Mouse (Mus musculus) MEL (cell line): ENCODE results near the gene Rab3c. TPM values are rescaled to one million over a fixed set of nuclear protein-coding genes. Genes with fewer than 3 reads are reported as not detected.

Experiments
- DNase-seq: peaks from one replicate; pipeline ENCODE4 v3.0.0; 2011; ENCODE audit warnings: low read depth, low spot score
- H3K27ac ChIP-seq: 2 replicates; pipeline ENCODE4 v1.5.1; 2012; ENCODE audit warnings: low read depth, mild to moderate bottlenecking, control low read depth, low read length, moderate library complexity; ENCODE audit not compliant: control insufficient read depth
- H3K27me3 ChIP-seq, 2 experiments: fragments of 150-350 bp in 1 of 2; sonication (generic) in 1 of 2; 2 replicates each; pipeline ENCODE4 v1.6.1; 2012; ENCODE audit warnings: low read length in 2 of 2, mild to moderate bottlenecking in 2 of 2, improper control_type of control experiment in 1 of 2, moderate library complexity in 1 of 2; ENCODE audit not compliant: insufficient read depth in 2 of 2, control insufficient read depth in 1 of 2
- H3K36me3 ChIP-seq, 2 experiments: 2 replicates each; pipeline ENCODE4 v1.6.1; 2012 to 2014; ENCODE audit warnings: low read length in 2 of 2, improper control_type of control experiment in 1 of 2, inconsistent platforms in 1 of 2, mild to moderate bottlenecking in 1 of 2; ENCODE audit not compliant: insufficient read depth in 2 of 2, control insufficient read depth in 1 of 2
- H3K4me1 ChIP-seq, 2 experiments: fragments of 150-350 bp in 1 of 2; sonication (generic) in 1 of 2; 2 replicates each; pipeline ENCODE4 v1.6.1; 2012; ENCODE audit warnings: low read length in 2 of 2, improper control_type of control experiment in 1 of 2, mild to moderate bottlenecking in 1 of 2; ENCODE audit not compliant: insufficient read depth in 2 of 2, control insufficient read depth in 1 of 2
- H3K4me3 ChIP-seq, 2 experiments: fragments of 150-350 bp in 1 of 2; sonication (generic) in 1 of 2; 2 replicates each; pipeline ENCODE4 v1.5.1; 2012; ENCODE audit warnings: low read depth in 2 of 2, low read length in 2 of 2, mild to moderate bottlenecking in 2 of 2, moderate library complexity in 2 of 2, control low read depth in 1 of 2, improper control_type of control experiment in 1 of 2; ENCODE audit not compliant: control insufficient read depth in 1 of 2, insufficient read depth in 1 of 2
- H3K79me2 ChIP-seq: 2 replicates; pipeline ENCODE4 v1.6.1; 2012; ENCODE audit warnings: mild to moderate bottlenecking, low read length, moderate library complexity; ENCODE audit not compliant: control insufficient read depth, poor library complexity, insufficient read depth
- H3K9ac ChIP-seq: 2 replicates; pipeline ENCODE4 v1.6.1; 2012; ENCODE audit warnings: low read depth, mild to moderate bottlenecking, control low read depth, low read length, moderate library complexity; ENCODE audit not compliant: control insufficient read depth, poor library complexity, severe bottlenecking
- H3K9me3 ChIP-seq: fragments of 150-350 bp; sonication (generic); replicated peaks from 2 replicates; pipeline ENCODE4 v1.6.1; 2012; ENCODE audit warnings: mild to moderate bottlenecking, low read length, improper control_type of control experiment, moderate library complexity; ENCODE audit not compliant: insufficient read depth
- BHLHE40 ChIP-seq: IDR thresholded peaks from 2 replicates; pipeline ENCODE4 v1.6.1; 2012; ENCODE audit warnings: low read depth, mild to moderate bottlenecking, inconsistent platforms, low read length, improper control_type of control experiment, borderline replicate concordance
- CHD1 ChIP-seq: IDR thresholded peaks from 2 replicates; pipeline ENCODE4 v1.6.1; 2012; ENCODE audit warnings: low read depth, mild to moderate bottlenecking, inconsistent platforms, low read length, improper control_type of control experiment
- E2F4 ChIP-seq: IDR thresholded peaks from 2 replicates; pipeline ENCODE4 v1.6.1; 2011; ENCODE audit warnings: low read depth, low read length, improper control_type of control experiment, borderline replicate concordance
- ELF1 ChIP-seq: IDR thresholded peaks from 2 replicates; pipeline ENCODE4 v1.6.1; 2014; ENCODE audit warnings: low read depth, mild to moderate bottlenecking, inconsistent platforms, low read length, improper control_type of control experiment, moderate library complexity
- EP300 ChIP-seq, 2 experiments: IDR thresholded peaks; 2 replicates each; pipeline ENCODE4 v1.6.1; 2011; ENCODE audit warnings: improper control_type of control experiment in 2 of 2, low read length in 2 of 2, low read depth in 1 of 2, mild to moderate bottlenecking in 1 of 2
- ETS1 ChIP-seq: IDR thresholded peaks from 2 replicates; pipeline ENCODE4 v1.6.1; 2012; ENCODE audit warnings: low read depth, mild to moderate bottlenecking, inconsistent platforms, low read length, improper control_type of control experiment, moderate library complexity
- GATA1 ChIP-seq: IDR thresholded peaks from 2 replicates; pipeline ENCODE4 v1.6.1; 2011; ENCODE audit warnings: low read depth, low read length, improper control_type of control experiment
- HCFC1 ChIP-seq: IDR thresholded peaks from 2 replicates; pipeline ENCODE4 v1.6.1; 2012; ENCODE audit warnings: low read depth, mild to moderate bottlenecking, inconsistent platforms, low read length, improper control_type of control experiment, moderate library complexity
- JUND ChIP-seq: IDR thresholded peaks from 2 replicates; pipeline ENCODE4 v1.6.1; 2011; ENCODE audit warnings: low read depth, mild to moderate bottlenecking, improper control_type of control experiment, low read length
- MAX ChIP-seq: IDR thresholded peaks from 2 replicates; pipeline ENCODE4 v1.6.1; 2011; ENCODE audit warnings: low read length, improper control_type of control experiment
- MAZ ChIP-seq: IDR thresholded peaks from 2 replicates; pipeline ENCODE4 v1.6.1; 2012; ENCODE audit warnings: low read depth, mild to moderate bottlenecking, inconsistent platforms, low read length, improper control_type of control experiment
- MEF2A ChIP-seq: IDR thresholded peaks from 2 replicates; pipeline ENCODE4 v1.6.1; 2014; ENCODE audit warnings: low read depth, mild to moderate bottlenecking, inconsistent platforms, low read length, improper control_type of control experiment; ENCODE audit not compliant: poor library complexity, insufficient replicate concordance, severe bottlenecking; ENCODE audit errors: extremely low read depth
- MXI1 ChIP-seq: IDR thresholded peaks from 2 replicates; pipeline ENCODE4 v1.6.1; 2011; ENCODE audit warnings: mild to moderate bottlenecking, low read depth, low read length, improper control_type of control experiment
- NRF1 ChIP-seq: IDR thresholded peaks from 2 replicates; pipeline ENCODE4 v1.6.1; 2014; ENCODE audit warnings: low read depth, mild to moderate bottlenecking, inconsistent platforms, low read length, improper control_type of control experiment, moderate library complexity; ENCODE audit not compliant: poor library complexity, insufficient read depth, severe bottlenecking
- POLR2AphosphoS5 ChIP-seq: IDR thresholded peaks from 2 replicates; pipeline ENCODE4 v1.6.1; 2012; ENCODE audit warnings: low read depth, borderline replicate concordance, mild to moderate bottlenecking, inconsistent platforms, low read length, moderate library complexity, mixed read lengths
- RAD21 ChIP-seq: IDR thresholded peaks from 2 replicates; pipeline ENCODE4 v1.6.1; 2011; ENCODE audit warnings: mild to moderate bottlenecking, low read depth, low read length, improper control_type of control experiment
- RCOR1 ChIP-seq: IDR thresholded peaks from 2 replicates; pipeline ENCODE4 v1.6.1; 2012; ENCODE audit warnings: low read depth, mild to moderate bottlenecking, inconsistent platforms, low read length, improper control_type of control experiment
- SIN3A ChIP-seq: IDR thresholded peaks from 2 replicates; pipeline ENCODE4 v1.6.1; 2012; ENCODE audit warnings: low read length, improper control_type of control experiment, inconsistent platforms
- TAL1 ChIP-seq: IDR thresholded peaks from 2 replicates; pipeline ENCODE4 v1.6.1; 2012; ENCODE audit warnings: mild to moderate bottlenecking, inconsistent platforms, low read length, moderate library complexity, mixed read lengths
- TBP ChIP-seq: IDR thresholded peaks from 2 replicates; pipeline ENCODE4 v1.8.0; 2011; ENCODE audit warnings: low read depth, low read length, improper control_type of control experiment
- TCF12 ChIP-seq: IDR thresholded peaks from 2 replicates; pipeline ENCODE4 v1.6.1; 2014; ENCODE audit warnings: low read depth, mild to moderate bottlenecking, inconsistent platforms, low read length, improper control_type of control experiment, moderate library complexity
- UBTF ChIP-seq: IDR thresholded peaks from 2 replicates; pipeline ENCODE4 v1.6.1; 2012; ENCODE audit warnings: low read depth, mild to moderate bottlenecking, inconsistent platforms, low read length, improper control_type of control experiment, moderate library complexity, borderline replicate concordance; ENCODE audit not compliant: insufficient read depth
- USF1 ChIP-seq: IDR thresholded peaks from 2 replicates; pipeline ENCODE4 v1.6.1; 2014; ENCODE audit warnings: low read depth, mild to moderate bottlenecking, inconsistent platforms, low read length, improper control_type of control experiment, moderate library complexity
- USF2 ChIP-seq, 2 experiments: IDR thresholded peaks; 2 replicates each; pipeline ENCODE4 v1.6.1; 2011 to 2012; ENCODE audit warnings: improper control_type of control experiment in 2 of 2, low read length in 2 of 2, borderline replicate concordance in 1 of 2, inconsistent platforms in 1 of 2, low read depth in 1 of 2, mild to moderate bottlenecking in 1 of 2; ENCODE audit not compliant: insufficient read depth in 1 of 2
- ZC3H11A ChIP-seq: IDR thresholded peaks from 2 replicates; pipeline ENCODE4 v1.6.1; 2012; ENCODE audit warnings: low read depth, mild to moderate bottlenecking, inconsistent platforms, low read length, improper control_type of control experiment
- ZKSCAN1 ChIP-seq: IDR thresholded peaks from 2 replicates; pipeline ENCODE4 v1.6.1; 2012; ENCODE audit warnings: low read depth, mild to moderate bottlenecking, inconsistent platforms, low read length, improper control_type of control experiment, moderate library complexity
- ZMIZ1 ChIP-seq: IDR thresholded peaks from 2 replicates; pipeline ENCODE4 v1.6.1; 2012; ENCODE audit warnings: low read depth, mild to moderate bottlenecking, inconsistent platforms, low read length, improper control_type of control experiment, moderate library complexity
- ZNF384 ChIP-seq: IDR thresholded peaks from 2 replicates; pipeline ENCODE4 v1.6.1; 2012; ENCODE audit warnings: low read depth, mild to moderate bottlenecking, inconsistent platforms, low read length, improper control_type of control experiment
- polyA plus RNA-seq, 2 experiments: library from polyadenylated mRNA; stranded (reverse) in 1 of 2; unstranded in 1 of 2; fragments of >175 nt in 1 of 2; fragments of >200 nt in 1 of 2; gene quantifications; 2 replicates each; pipeline versions ENCODE4 v1.2.1 to v1.2.4; 2012; ENCODE audit warnings: low replicate concordance in 2 of 2, low read depth in 1 of 2; ENCODE audit not compliant: insufficient read length in 2 of 2, insufficient read depth in 1 of 2, missing spikeins in 1 of 2
- total RNA-seq: library from RNA; depleted of rRNA; stranded (reverse); fragments of 300-350 nt; gene quantifications from 2 replicates; pipeline ENCODE4 v1.2.3, GENCODE M21; 2012

Gene Rab3c
- total and polyA plus RNA-seq, 3 experiments: not detected

DNA sequence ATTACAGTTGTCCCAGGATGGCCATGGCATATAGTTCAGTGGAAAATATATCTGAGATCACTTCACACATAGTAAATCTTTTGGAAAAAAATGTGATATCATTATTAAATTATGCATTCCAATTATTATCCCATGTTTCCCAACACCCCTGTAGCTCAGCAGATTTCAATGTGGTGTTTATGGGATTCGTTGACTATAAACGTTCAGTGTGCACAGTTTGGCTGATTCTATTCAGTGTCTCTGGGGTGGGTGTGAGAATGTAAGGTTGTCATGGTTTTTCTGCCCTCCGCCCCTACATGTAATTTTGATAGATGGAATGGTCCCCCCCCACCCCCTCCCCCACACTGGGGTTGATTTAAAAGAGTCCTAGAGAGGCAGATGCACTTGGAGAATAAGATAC lies 242.3 kb downstream of the Rab3c start (continued):
- TF ChIP-seq MAZ (no peak), NRF1 (no peak)

DNA sequence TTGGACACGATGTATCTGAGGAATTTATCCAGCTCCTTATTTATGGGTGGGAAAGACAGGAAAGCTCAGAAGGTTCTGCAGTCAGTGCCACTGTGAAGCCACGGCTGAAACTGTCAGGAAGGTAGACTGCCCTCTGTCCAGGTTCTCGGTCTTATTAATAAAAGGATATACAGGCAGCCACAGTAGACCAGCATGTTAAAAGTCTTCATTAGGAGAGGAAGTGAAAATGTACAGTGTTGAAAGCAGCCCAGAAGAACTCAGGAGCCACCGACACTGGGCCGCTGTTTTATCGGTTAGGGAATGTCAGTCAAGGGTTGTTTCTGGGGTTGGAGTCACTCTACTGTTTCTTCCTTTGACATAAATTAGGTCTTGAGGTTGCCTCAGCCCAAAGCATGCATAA lies 245.9 kb downstream of the Rab3c start:
- H3K4me1 ChIP-seq: peaks cover 2 to 20% of the 10 kb centered on the region in 2 experiments; a peak in 3 of 4 replicates
- H3K36me3 ChIP-seq: peaks cover 0 to 4% of the 10 kb centered on the region in 2 experiments; a peak in 1 of 4 replicates
- H3K9me3 ChIP-seq: no peaks in the 10 kb centered on the region
- no peak for TF ChIP-seq BHLHE40
- TF ChIP-seq JUND: no peak
- no peak for TF ChIP-seq SIN3A
- no peak for TF ChIP-seq ETS1
- TF ChIP-seq HCFC1: no peak
- TF ChIP-seq MEF2A: no peak
- no peak for TF ChIP-seq MAX
- no peak overlapping the region for H3K27ac ChIP-seq
- DNase-seq: no peak
- H3K9ac ChIP-seq: no peak overlapping the region
- H3K79me2 ChIP-seq: no peaks in the 10 kb centered on the region
- H3K27me3 ChIP-seq: no peaks in the 10 kb centered on the region; a peak in 1 of 4 replicates
- H3K4me3 ChIP-seq: no peak overlapping the region

DNA sequence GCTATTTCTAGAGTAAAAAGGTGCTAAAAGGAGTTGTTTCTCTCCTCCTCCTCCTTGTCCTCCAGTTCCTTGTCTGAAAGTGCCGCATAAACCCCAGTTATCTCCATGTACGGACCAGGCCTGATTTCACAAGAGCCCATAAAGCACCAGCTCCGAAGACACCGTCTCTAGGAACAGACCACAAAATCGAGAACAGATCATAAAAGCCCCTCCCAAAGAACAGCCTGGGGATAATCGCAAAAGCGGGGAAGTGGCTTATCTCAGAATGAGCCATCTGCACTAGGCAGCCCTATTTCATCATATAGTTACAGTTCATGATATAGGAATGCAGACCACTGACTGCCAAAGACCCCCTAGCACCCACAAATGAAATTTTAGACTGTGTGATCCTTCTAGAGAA lies 246.8 kb downstream of the Rab3c start:
- Histone ChIP-seq H3K27ac (no peak overlapping the region), H3K9ac (peak overlapping the region; percentile 27; the same call in 1 of the 2 replicates), H3K9me3 (no peaks in the 10 kb centered on the region), H3K27me3 (no peaks in the 10 kb centered on the region; a peak in 1 of 4 replicates), H3K79me2 (no peaks in the 10 kb centered on the region), H3K4me3 (peak overlapping the region; percentile 4 to 14; a peak in 2 of 4 replicates), H3K36me3 (peaks cover 0 to 4% of the 10 kb centered on the region in 2 experiments; a peak in 1 of 4 replicates), H3K4me1 (peaks cover 0 to 15% of the 10 kb centered on the region in 2 experiments; a peak in 1 of 4 replicates)
- peak; percentile 63 for DNase-seq
- TF ChIP-seq MAX: no peak
- TF ChIP-seq MEF2A: no peak
- TF ChIP-seq ZNF384: no peak
- TF ChIP-seq E2F4: no peak
- TF ChIP-seq SIN3A: peak; percentile 31; the same call in 1 of the 2 replicates
- TF ChIP-seq TBP: no peak
- no peak for TF ChIP-seq ZMIZ1
- peak; percentile 70 for TF ChIP-seq GATA1
- TF ChIP-seq ZC3H11A: no peak
- TF ChIP-seq USF1: no peak
- no peak for TF ChIP-seq UBTF
- no peak for TF ChIP-seq MXI1
- TF ChIP-seq RAD21: no peak
- TF ChIP-seq TCF12: peak; percentile 63; the same call in 1 of the 2 replicates
- TF ChIP-seq BHLHE40: no peak
- TF ChIP-seq TAL1: no peak
- TF ChIP-seq EP300 (IDR thresholded peaks at IDR 0.05; ENCODE audit: low read depth in 1 of 2, low read length in 2 of 2): peak; percentile 57 to 64; a peak in 3 of 4 replicates
- TF ChIP-seq CHD1: no peak
- TF ChIP-seq ELF1: no peak
- peak; percentile 66; the same call in 1 of the 2 replicates for TF ChIP-seq ETS1
- peak; percentile 83 for TF ChIP-seq RCOR1
- TF ChIP-seq ZKSCAN1: no peak
- no peak for TF ChIP-seq POLR2AphosphoS5
- no peak for TF ChIP-seq USF2 (IDR thresholded peaks at IDR 0.05; ENCODE audit: borderline replicate concordance in 1 of 2, insufficient read depth in 1 of 2, low read depth in 1 of 2, low read length in 2 of 2)
